Mouse (Mus musculus) cortical plate, adult 2 months (tissue): ENCODE data around the gene Ubtf.

Experiments
- CTCF ChIP-seq: fragments of 200-500 bp; IDR thresholded peaks from 2 replicates; pipeline ENCODE4 v1.5.1; 2011; ENCODE audit warnings: mild to moderate bottlenecking, control low read depth, low read length; ENCODE audit not compliant: insufficient read depth; ENCODE audit errors: extremely low read depth
- POLR2A ChIP-seq: fragments of 200-500 bp; IDR thresholded peaks from 2 replicates; pipeline ENCODE4 v1.6.1; 2011; ENCODE audit warnings: mild to moderate bottlenecking, low read length, control low read depth; ENCODE audit not compliant: insufficient read depth; ENCODE audit errors: extremely low read depth

DNA sequence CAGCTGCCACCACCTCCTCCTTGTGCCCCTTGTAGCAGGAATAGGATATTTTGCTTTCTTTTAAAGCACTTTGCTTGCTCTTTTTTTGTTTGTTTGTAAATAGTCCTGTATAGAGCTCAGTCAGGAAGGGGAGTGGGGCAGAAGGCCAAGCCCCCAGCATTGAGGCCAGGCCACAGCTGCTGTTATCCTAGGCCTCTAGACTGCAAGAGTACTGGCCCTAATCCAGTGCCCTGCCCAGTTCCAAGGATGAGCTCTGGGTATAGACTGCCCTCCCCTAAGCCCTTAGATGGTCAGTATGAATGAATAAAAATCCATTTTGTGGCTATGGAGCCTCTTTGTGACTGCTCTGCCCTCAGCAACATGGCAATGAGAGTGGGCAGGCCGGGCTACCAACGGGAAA is 30.6 kb downstream of the Ubtf start:
- TF ChIP-seq POLR2A (no peak), CTCF (no peak)
